Mouse (Mus musculus) brain, embryonic 18.5 days (tissue): ENCODE measurements at regions not wholly inside any gene's neighbourhood (a gene's known extent, or its start where the extent isn't known, plus 50 kb on each side); places are given as distances from the start of the nearest gene placed in this dataset.

Experiments
- DNase-seq: peaks from one replicate; pipeline ENCODE4 v3.0.0-alpha.2; 2012; ENCODE audit warnings: low read depth, low spot score

GRCm38 (mm10) chr15:87201055-87201454, 343.0 kb upstream of the Fam19a5 start:
- no peak for DNase-seq

- DNase-seq = no peak
Measured at GRCm38 (mm10) chr15:87229951-87230350, 314.1 kb upstream of the Fam19a5 start.

- no peak for DNase-seq
Measured at GRCm38 (mm10) chr15:87236096-87236495, 308.0 kb upstream of the Fam19a5 start.

- no peak for DNase-seq
Measured at GRCm38 (mm10) chr15:87239057-87239456, 305.0 kb upstream of the Fam19a5 start.

GRCm38 (mm10) chr15:87261497-87261896, 282.6 kb upstream of the Fam19a5 start:
- DNase-seq = no peak

GRCm38 (mm10) chr15:87264906-87265305, 279.2 kb upstream of the Fam19a5 start:
- DNase-seq = no peak

- DNase-seq = no peak
Measured at GRCm38 (mm10) chr15:87290987-87291529, 253.0 kb upstream of the Fam19a5 start.

GRCm38 (mm10) chr15:87319896-87320295, 224.2 kb upstream of the Fam19a5 start:
- DNase-seq = no peak

GRCm38 (mm10) chr15:87321067-87321985, 222.8 kb upstream of the Fam19a5 start:
- no peak for DNase-seq

- DNase-seq = no peak
Measured at GRCm38 (mm10) chr15:87325389-87325788, 218.7 kb upstream of the Fam19a5 start.

GRCm38 (mm10) chr15:87326281-87326680, 217.8 kb upstream of the Fam19a5 start:
- no peak for DNase-seq

- DNase-seq = no peak
Measured at GRCm38 (mm10) chr15:87332441-87332840, 211.7 kb upstream of the Fam19a5 start.

- no peak for DNase-seq
Measured at GRCm38 (mm10) chr15:87333527-87333926, 210.6 kb upstream of the Fam19a5 start.

- no peak for DNase-seq
Measured at GRCm38 (mm10) chr15:87334430-87334829, 209.7 kb upstream of the Fam19a5 start.

- DNase-seq = no peak
Measured at GRCm38 (mm10) chr15:87335324-87335723, 208.8 kb upstream of the Fam19a5 start.

GRCm38 (mm10) chr15:87335737-87336136, 208.4 kb upstream of the Fam19a5 start:
- no peak for DNase-seq

- DNase-seq = no peak
Measured at GRCm38 (mm10) chr15:87339904-87340303, 204.2 kb upstream of the Fam19a5 start.

- no peak for DNase-seq
Measured at GRCm38 (mm10) chr15:87342656-87343055, 201.4 kb upstream of the Fam19a5 start.

GRCm38 (mm10) chr15:87345826-87346225, 198.3 kb upstream of the Fam19a5 start:
- no peak for DNase-seq

- DNase-seq = no peak
Measured at GRCm38 (mm10) chr15:87349533-87350247, 194.4 kb upstream of the Fam19a5 start.

GRCm38 (mm10) chr15:87352812-87353211, 191.3 kb upstream of the Fam19a5 start:
- no peak for DNase-seq

GRCm38 (mm10) chr15:87353886-87354285, 190.2 kb upstream of the Fam19a5 start:
- no peak for DNase-seq
